Mouse (Mus musculus): ENCODE measurements around the gene F2. TPM values are rescaled to one million over a fixed set of nuclear protein-coding genes. Genes with fewer than 3 reads are reported as not detected.
A peak's percentile ranks its signal among the peaks of the same experiment; 100 is the strongest.

F2 gene
- polyA plus RNA-seq, 1 experiment from 2014 or later, result 0.09 TPM

GRCm38 (mm10) chr2:91659657-91660056 is 23.4 kb upstream of the F2 start:
- no peaks in the 10 kb centered on the region; the same call in 1 of the 2 replicates for H3K4me1 ChIP-seq
- peaks cover 97% of the 10 kb centered on the region for H3K36me3 ChIP-seq (replicated peaks)
- H3K9me3 ChIP-seq, result no peaks in the 10 kb centered on the region
- no peak overlapping the region for H3K27ac ChIP-seq (replicated peaks)
- 94% methylated on average over 8 of the region's 8 CpGs for WGBS
- no peaks in the 10 kb centered on the region for H3K27me3 ChIP-seq (replicated peaks; ENCODE audit: low read depth, poor library complexity, severe bottlenecking)
- H3K4me3 ChIP-seq, result no peak overlapping the region
- no peak for DNase-seq (ENCODE audit: low spot score)

GRCm38 (mm10) chr2:91656774-91657173 is 20.6 kb upstream of the F2 start:
- no peak overlapping the region for H3K4me3 ChIP-seq
- DNase-seq (ENCODE audit: low spot score), result no peak
- no peaks in the 10 kb centered on the region; the same call in 1 of the 2 replicates for H3K4me1 ChIP-seq
- no peaks in the 10 kb centered on the region for H3K9me3 ChIP-seq
- H3K27ac ChIP-seq (replicated peaks), result no peak overlapping the region
- H3K36me3 ChIP-seq (replicated peaks), result peaks cover 93% of the 10 kb centered on the region
- no peaks in the 10 kb centered on the region for H3K27me3 ChIP-seq (replicated peaks; ENCODE audit: low read depth, poor library complexity, severe bottlenecking)
- WGBS, result 71% methylated on average over 8 of the region's 8 CpGs

GRCm38 (mm10) chr2:91655827-91656226 is 19.6 kb upstream of the F2 start:
- DNase-seq (ENCODE audit: low spot score), result no peak
- Histone ChIP-seq H3K9me3 (no peaks in the 10 kb centered on the region), H3K27ac (replicated peaks) (no peak overlapping the region), H3K4me3 (no peak overlapping the region), H3K36me3 (replicated peaks) (peaks cover 84% of the 10 kb centered on the region), H3K27me3 (replicated peaks; ENCODE audit: low read depth, poor library complexity, severe bottlenecking) (no peaks in the 10 kb centered on the region), H3K4me1 (peaks cover 4% of the 10 kb centered on the region)
- 84% methylated on average over 6 of the region's 6 CpGs for WGBS

GRCm38 (mm10) chr2:91655388-91655787 is 19.2 kb upstream of the F2 start:
- WGBS, result 89% methylated on average over 5 of the region's 5 CpGs
- Histone ChIP-seq H3K36me3 (replicated peaks) (peaks cover 81% of the 10 kb centered on the region), H3K9me3 (no peaks in the 10 kb centered on the region)

GRCm38 (mm10) chr2:91652863-91653262 is 16.6 kb upstream of the F2 start:
- Histone ChIP-seq H3K36me3 (replicated peaks) (peaks cover 59% of the 10 kb centered on the region), H3K9me3 (no peaks in the 10 kb centered on the region), H3K4me1 (peaks cover 16% of the 10 kb centered on the region), H3K27me3 (replicated peaks; ENCODE audit: low read depth, poor library complexity, severe bottlenecking) (no peaks in the 10 kb centered on the region), H3K27ac (replicated peaks) (no peak overlapping the region), H3K4me3 (no peak overlapping the region)
- no peak for DNase-seq (ENCODE audit: low spot score)
- 65% methylated on average over 6 of the region's 6 CpGs for WGBS

More at GRCm38 (mm10) chr2:91655388-91655787, 19.2 kb upstream of the F2 start:
- Histone ChIP-seq H3K4me3 (no peak overlapping the region), H3K27ac (replicated peaks) (no peak overlapping the region), H3K4me1 (peaks cover 8% of the 10 kb centered on the region), H3K27me3 (replicated peaks; ENCODE audit: low read depth, poor library complexity, severe bottlenecking) (no peaks in the 10 kb centered on the region)
- no peak for DNase-seq (ENCODE audit: low spot score)

GRCm38 (mm10) chr2:91651458-91652258 is 15.4 kb upstream of the F2 start:
- DNase-seq (ENCODE audit: low spot score), result no peak
- Histone ChIP-seq H3K36me3 (replicated peaks) (peaks cover 59% of the 10 kb centered on the region), H3K4me3 (no peak overlapping the region; the same call in 1 of the 2 replicates), H3K4me1 (peaks cover 16% of the 10 kb centered on the region), H3K9me3 (no peaks in the 10 kb centered on the region), H3K27ac (replicated peaks) (no peak overlapping the region), H3K27me3 (replicated peaks; ENCODE audit: low read depth, poor library complexity, severe bottlenecking) (no peaks in the 10 kb centered on the region)
- WGBS, result 89% methylated on average over 14 of the region's 14 CpGs

- peaks cover 59% of the 10 kb centered on the region for H3K36me3 ChIP-seq (replicated peaks)
- H3K4me1 ChIP-seq, result peaks cover 16% of the 10 kb centered on the region
- no peaks in the 10 kb centered on the region for H3K9me3 ChIP-seq
- DNase-seq (ENCODE audit: low spot score), result no peak
- peak overlapping the region; percentile 96 for H3K4me3 ChIP-seq
- 17% methylated on average over 16 of the region's 16 CpGs for WGBS
- H3K27ac ChIP-seq (replicated peaks), result peak overlapping the region; percentile 91
- no peaks in the 10 kb centered on the region for H3K27me3 ChIP-seq (replicated peaks; ENCODE audit: low read depth, poor library complexity, severe bottlenecking)
Observed at GRCm38 (mm10) chr2:91650360-91650995, 14.3 kb upstream of the F2 start.

GRCm38 (mm10) chr2:91649553-91650359 is 13.5 kb upstream of the F2 start, which contains the start of the genes Zfp408 and Arhgap1:
TSS of gene Zfp408 (minus strand) at chr2:91649791.
TSS of gene Arhgap1 (plus strand) at chr2:91649860.
- DNase-seq (ENCODE audit: low spot score), result peak; percentile 98
- Histone ChIP-seq H3K4me1 (peaks cover 16% of the 10 kb centered on the region), H3K9me3 (no peaks in the 10 kb centered on the region), H3K36me3 (replicated peaks) (peaks cover 59% of the 10 kb centered on the region), H3K27ac (replicated peaks) (peak within 1 kb of the TSS; percentile 91), H3K4me3 (peak within 1 kb of the TSS; percentile 96), H3K27me3 (replicated peaks; ENCODE audit: low read depth, poor library complexity, severe bottlenecking) (no peaks in the 10 kb centered on the region)
- WGBS, result under 1% methylated on average over 44 of the region's 44 CpGs

GRCm38 (mm10) chr2:91649152-91649551 is 12.9 kb upstream of the F2 start:
- Histone ChIP-seq H3K4me3 (peak overlapping the region; percentile 96), H3K27ac (replicated peaks) (peak overlapping the region; percentile 91), H3K9me3 (no peaks in the 10 kb centered on the region), H3K4me1 (peaks cover 16% of the 10 kb centered on the region), H3K27me3 (replicated peaks; ENCODE audit: low read depth, poor library complexity, severe bottlenecking) (no peaks in the 10 kb centered on the region), H3K36me3 (replicated peaks) (peaks cover 59% of the 10 kb centered on the region)
- DNase-seq (ENCODE audit: low spot score), result peak; percentile 26
- 3% methylated on average over 15 of the region's 15 CpGs for WGBS

GRCm38 (mm10) chr2:91646733-91647132 is 10.5 kb upstream of the F2 start:
- DNase-seq (ENCODE audit: low spot score), result peak; percentile 63
- H3K27ac ChIP-seq (replicated peaks), result no peak overlapping the region
- H3K4me3 ChIP-seq, result no peak overlapping the region
- H3K27me3 ChIP-seq (replicated peaks; ENCODE audit: low read depth, poor library complexity, severe bottlenecking), result no peaks in the 10 kb centered on the region
- peaks cover 64% of the 10 kb centered on the region for H3K36me3 ChIP-seq (replicated peaks)
- H3K4me1 ChIP-seq, result peaks cover 16% of the 10 kb centered on the region
- 25% methylated on average over 1 of the region's 1 CpGs for WGBS
- no peaks in the 10 kb centered on the region for H3K9me3 ChIP-seq

- no peaks in the 10 kb centered on the region for H3K9me3 ChIP-seq
- no peak overlapping the region for H3K4me3 ChIP-seq
- DNase-seq (ENCODE audit: low spot score), result no peak
- peaks cover 12% of the 10 kb centered on the region for H3K4me1 ChIP-seq
- H3K27me3 ChIP-seq (replicated peaks; ENCODE audit: low read depth, poor library complexity, severe bottlenecking), result no peaks in the 10 kb centered on the region
- H3K36me3 ChIP-seq (replicated peaks), result peaks cover 66% of the 10 kb centered on the region
- H3K27ac ChIP-seq (replicated peaks), result no peak overlapping the region
- 95% methylated on average over 11 of the region's 11 CpGs for WGBS
Observed at GRCm38 (mm10) chr2:91645811-91646210, 9.6 kb upstream of the F2 start.

GRCm38 (mm10) chr2:91645354-91645753 is 9.1 kb upstream of the F2 start:
- H3K4me3 ChIP-seq, result no peak overlapping the region
- no peak overlapping the region for H3K27ac ChIP-seq (replicated peaks)
- no peak for DNase-seq (ENCODE audit: low spot score)
- no peaks in the 10 kb centered on the region for H3K27me3 ChIP-seq (replicated peaks; ENCODE audit: low read depth, poor library complexity, severe bottlenecking)
- 95% methylated on average over 15 of the region's 15 CpGs for WGBS
- peaks cover 66% of the 10 kb centered on the region for H3K36me3 ChIP-seq (replicated peaks)
- no peaks in the 10 kb centered on the region for H3K9me3 ChIP-seq
- H3K4me1 ChIP-seq, result peaks cover 9% of the 10 kb centered on the region

Measured in embryonic facial prominence, embryonic 10.5 days (tissue).